Mouse (Mus musculus): Measurements from ENCODE around the gene Angel1.

GRCm38 (mm10) chr12:86701491-86701890 is 24.8 kb downstream of the Angel1 start:
- TF ChIP-seq HCFC1 (IDR thresholded peaks at IDR 0.05; ENCODE audit: borderline replicate concordance, insufficient read depth, low read length): no peak
- no peak for TF ChIP-seq ZC3H11A (IDR thresholded peaks at IDR 0.05; ENCODE audit: borderline replicate concordance, low read depth, low read length)
- no peak for TF ChIP-seq MAFK (IDR thresholded peaks at IDR 0.05; ENCODE audit: insufficient read depth, low read depth, low read length)
- no peak for TF ChIP-seq CHD2 (IDR thresholded peaks at IDR 0.05; ENCODE audit: low read depth, low read length)
- TF ChIP-seq ZNF384 (IDR thresholded peaks at IDR 0.05; ENCODE audit: low read depth, low read length): no peak
